Mouse (Mus musculus) CH12.LX (cell line): ENCODE data around the gene Gm17949.

Experiments used
- EP300 ChIP-seq: IDR thresholded peaks from 2 replicates; pipeline ENCODE4 v1.6.1; 2011; ENCODE audit warnings: low read length, improper control_type of control experiment
- POLR2A ChIP-seq: IDR thresholded peaks from 2 replicates; pipeline ENCODE4 v1.6.1; 2011; ENCODE audit warnings: low read depth, mild to moderate bottlenecking, improper control_type of control experiment, low read length
- TBP ChIP-seq: conservative IDR thresholded peaks from 2 replicates; pipeline ENCODE4 v1.6.1; 2011; ENCODE audit warnings: low read depth, low read length, improper control_type of control experiment

- TF ChIP-seq EP300, result no peak
- TF ChIP-seq POLR2A, result no peak
- no peak for TF ChIP-seq TBP
These were observed 11.9 kb upstream of the Gm17949 start for GRCm38 (mm10) chr17:56999414-56999813.
